Mouse (Mus musculus) liver, embryonic 14.5 days (tissue): ENCODE measurements around the gene Gm4922. TPM values are rescaled to one million over a fixed set of nuclear protein-coding genes. Genes with fewer than 3 reads are reported as not detected.
A peak's percentile ranks its signal among the peaks of the same experiment; 100 is the strongest.

ENCODE experiments used
- ATAC-seq: fragments of 200-750 bp; cut with Nextera tagmentation; 2 replicates; pipeline ENCODE4 v1.8.0; 2017; ENCODE audit warnings: moderate number of reproducible peaks, mild to moderate bottlenecking, moderate library complexity; ENCODE audit not compliant: insufficient read depth
- DNase-seq, 3 experiments: peaks; one replicate each; pipeline ENCODE4 v3.0.0-alpha.2; 2012 to 2013; ENCODE audit warnings: low read depth in 3 of 3, low spot score in 3 of 3
- H3K27ac ChIP-seq: fragments of 300-500 bp; sonication (generic); 2 replicates; pipeline ENCODE4 v1.5.1; 2014; ENCODE audit warnings: moderate library complexity, mild to moderate bottlenecking, control low read depth, inconsistent platforms
- H3K27me3 ChIP-seq: fragments of 300-500 bp; sonication (generic); 2 replicates; pipeline ENCODE4 v1.6.1; 2014; ENCODE audit warnings: mild to moderate bottlenecking, low read length, moderate library complexity; ENCODE audit not compliant: control insufficient read depth, insufficient read depth
- H3K36me3 ChIP-seq: fragments of 300-500 bp; sonication (generic); replicated peaks from 2 replicates; pipeline ENCODE4 v1.6.1; 2014; ENCODE audit warnings: low read depth; ENCODE audit not compliant: control insufficient read depth, insufficient read depth
- H3K4me1 ChIP-seq, 2 experiments: fragments of 200-500 bp in 1 of 2; fragments of 300-500 bp in 1 of 2; sonication (generic) in 1 of 2; replicated peaks; 2 replicates each; pipeline ENCODE4 v1.6.1; 2012 to 2014; ENCODE audit warnings: antibody characterized with exemption in 1 of 2, inconsistent platforms in 1 of 2, low read length in 1 of 2; ENCODE audit not compliant: control insufficient read depth in 2 of 2, insufficient read depth in 2 of 2
- H3K4me2 ChIP-seq: fragments of 300-500 bp; sonication (generic); 2 replicates; pipeline ENCODE4 v1.6.1; 2014; ENCODE audit warnings: low read depth, mild to moderate bottlenecking, control low read depth, moderate library complexity
- H3K4me3 ChIP-seq, 2 experiments: fragments of 200-500 bp in 1 of 2; fragments of 300-500 bp in 1 of 2; sonication (generic) in 1 of 2; 2 replicates each; pipeline ENCODE4 v1.5.1; 2012 to 2014; ENCODE audit warnings: low read depth in 2 of 2, low read length in 2 of 2, mild to moderate bottlenecking in 2 of 2, control low read depth in 1 of 2, inconsistent platforms in 1 of 2, moderate library complexity in 1 of 2; ENCODE audit not compliant: insufficient read depth in 1 of 2
- H3K9ac ChIP-seq: fragments of 300-500 bp; sonication (generic); replicated peaks from 2 replicates; pipeline ENCODE4 v1.6.1; 2014; ENCODE audit warnings: mild to moderate bottlenecking, control low read depth, moderate library complexity
- H3K9me3 ChIP-seq: fragments of 300-500 bp; sonication (generic); 2 replicates; pipeline ENCODE4 v1.6.1; 2016; ENCODE audit warnings: low read length, mixed read lengths; ENCODE audit not compliant: control insufficient read depth
- CTCF ChIP-seq: IDR thresholded peaks from 2 replicates; pipeline ENCODE4 v1.5.1; 2016; ENCODE audit warnings: antibody characterized with exemption, low read depth, control low read depth
- EP300 ChIP-seq: IDR thresholded peaks from 2 replicates; pipeline ENCODE4 v1.6.1; 2016; ENCODE audit warnings: antibody characterized with exemption, low read depth
- WGBS: fragments of 180-500 bp; shearing (Covaris S2); extraction: QIAGEN DNeasy Blood & Tissue Kit; methylation state at CpG from one replicate; pipeline ENCODE4 v1.1.7; 2014; ENCODE audit not compliant: insufficient replicate concordance; 5-methylcytosine and 5-hydroxymethylcytosine counted together
- polyA plus RNA-seq, 2 experiments: library from polyadenylated mRNA; depleted of rRNA in 1 of 2; stranded (reverse) in 1 of 2; unstranded in 1 of 2; fragments of >200 nt; fragmentation: Nextera tagmentation in 1 of 2; extraction: Ambion mirVana in 1 of 2; gene quantifications; 2 replicates each; pipeline versions ENCODE4 v1.2.1 to v1.2.3; 2012 to 2014

Gm4922 gene
- polyA plus RNA-seq, 2 experiments = not detected

DNA sequence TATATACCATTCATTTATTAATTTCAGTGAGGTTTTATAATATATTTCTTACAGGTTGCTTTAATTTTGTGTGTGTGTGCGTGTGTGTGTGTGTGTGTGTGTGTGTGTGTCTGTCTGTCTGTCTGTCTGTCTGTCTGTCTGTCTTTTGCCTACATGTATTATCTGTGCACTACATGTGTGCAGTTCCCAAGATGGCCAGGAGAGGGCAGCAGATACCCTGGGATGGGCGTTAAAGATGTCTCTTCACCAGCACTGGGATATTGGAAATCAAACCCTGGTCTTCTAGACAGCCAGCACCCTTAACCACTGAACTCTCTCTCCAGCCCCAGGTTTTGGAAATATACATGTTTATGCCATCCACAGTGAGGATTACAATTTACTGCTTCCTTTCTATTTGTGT is 26.4 kb downstream of the Gm4922 start:
- Histone ChIP-seq H3K9me3 (no peaks in the 10 kb centered on the region), H3K4me3 (no peak overlapping the region), H3K36me3 (no peaks in the 10 kb centered on the region), H3K4me1 (no peaks in the 10 kb centered on the region), H3K9ac (no peak overlapping the region), H3K27me3 (no peaks in the 10 kb centered on the region), H3K4me2 (no peak overlapping the region), H3K27ac (no peak overlapping the region)
- 35% methylated on average over 2 of the region's 2 CpGs for WGBS
- peak; percentile 82 for TF ChIP-seq CTCF
- TF ChIP-seq EP300 = no peak
- ATAC-seq = no peak
- DNase-seq = peak in 2 of 3 experiments; percentile 2 to 14

DNA sequence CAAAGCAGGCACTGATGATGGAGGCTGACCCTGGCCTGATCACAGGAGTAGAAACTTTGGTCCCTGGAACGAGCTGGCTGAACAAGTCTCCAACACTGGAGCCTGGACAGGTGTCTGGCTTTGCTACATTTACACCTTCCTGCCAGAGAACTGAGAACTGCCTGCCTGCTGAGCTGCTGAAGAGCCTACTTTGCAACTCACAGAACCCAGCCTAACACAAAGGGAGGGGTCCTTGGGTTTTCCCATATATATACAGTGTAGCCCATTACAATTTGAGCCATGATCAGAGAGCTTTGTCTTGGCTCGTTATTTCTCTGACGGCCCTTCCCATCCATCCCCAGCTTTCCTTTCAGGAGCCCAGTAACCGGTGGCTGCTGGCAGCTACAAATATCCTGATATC is 36.5 kb downstream of the Gm4922 start:
- no peak overlapping the region for H3K4me3 ChIP-seq
- no peak for DNase-seq
- no peak for ATAC-seq
- no peaks in the 10 kb centered on the region for H3K4me1 ChIP-seq
- no peaks in the 10 kb centered on the region for H3K36me3 ChIP-seq
- no peaks in the 10 kb centered on the region for H3K9me3 ChIP-seq
- no peaks in the 10 kb centered on the region for H3K27me3 ChIP-seq
- no peak overlapping the region for H3K4me2 ChIP-seq
- no peak overlapping the region for H3K9ac ChIP-seq
- TF ChIP-seq EP300 = no peak
- no peak for TF ChIP-seq CTCF
- 60% methylated on average over 4 of the region's 4 CpGs for WGBS
- H3K27ac ChIP-seq = no peak overlapping the region

DNA sequence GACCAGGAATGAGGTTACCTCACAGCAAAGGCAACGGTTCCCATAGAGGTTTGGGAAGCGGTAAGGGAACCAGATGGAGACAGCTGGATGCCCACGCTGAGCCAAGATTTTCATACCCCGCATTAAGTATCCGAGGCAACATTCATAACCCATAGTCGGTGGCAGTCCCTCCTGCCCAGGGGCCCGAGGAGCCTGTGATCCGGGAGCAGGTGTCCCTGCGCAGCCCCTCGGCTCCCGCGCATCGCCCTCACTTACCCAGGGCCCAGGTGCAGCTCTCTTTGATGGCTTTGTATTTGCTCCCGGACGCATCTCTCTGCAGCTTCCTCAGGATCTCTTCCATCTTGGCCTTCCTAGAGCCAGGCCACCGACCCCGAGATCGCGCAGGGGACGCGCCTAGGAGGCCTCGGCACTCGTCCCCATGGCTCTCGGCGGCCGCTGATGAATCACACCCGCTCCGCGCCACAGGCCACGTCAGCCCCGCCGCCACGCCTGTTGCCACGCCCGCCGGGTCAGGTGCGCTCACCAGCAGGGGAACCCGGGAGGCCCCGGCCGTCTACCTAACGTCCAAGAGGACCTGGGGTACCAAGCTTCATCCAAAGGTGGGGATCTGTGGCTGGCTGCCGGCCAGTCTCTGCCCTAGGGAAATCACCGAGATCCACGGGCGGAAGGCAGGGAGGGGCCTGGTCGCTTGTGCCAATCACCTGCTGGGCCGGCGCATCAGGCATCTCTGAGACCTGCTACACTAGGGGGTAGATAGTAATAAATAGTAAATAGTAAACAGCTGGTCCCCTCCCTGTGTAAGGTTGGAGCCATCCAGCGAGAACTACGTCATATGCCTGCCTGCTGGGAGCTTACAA is 43.1 kb downstream of the Gm4922 start, which contains the start of gene Arfgef3:
TSS of gene Arfgef3 (minus strand) at position 664 of the 857 bp plus-strand sequence.
- Histone ChIP-seq H3K9me3 (no peaks in the 10 kb centered on the region), H3K36me3 (no peaks in the 10 kb centered on the region), H3K4me1 (no peaks in the 10 kb centered on the region), H3K27me3 (peaks cover 4% of the 10 kb centered on the region; the same call in 1 of the 2 replicates), H3K4me3 (peak within 1 kb of the TSS; percentile 6 to 30), H3K9ac (no peak within 1 kb of the TSS), H3K4me2 (peak within 1 kb of the TSS; percentile 45), H3K27ac (no peak within 1 kb of the TSS)
- no peak for TF ChIP-seq EP300
- no peak for TF ChIP-seq CTCF
- WGBS = 3% methylated on average over 50 of the region's 50 CpGs
- no peak for DNase-seq
- ATAC-seq = no peak

DNA sequence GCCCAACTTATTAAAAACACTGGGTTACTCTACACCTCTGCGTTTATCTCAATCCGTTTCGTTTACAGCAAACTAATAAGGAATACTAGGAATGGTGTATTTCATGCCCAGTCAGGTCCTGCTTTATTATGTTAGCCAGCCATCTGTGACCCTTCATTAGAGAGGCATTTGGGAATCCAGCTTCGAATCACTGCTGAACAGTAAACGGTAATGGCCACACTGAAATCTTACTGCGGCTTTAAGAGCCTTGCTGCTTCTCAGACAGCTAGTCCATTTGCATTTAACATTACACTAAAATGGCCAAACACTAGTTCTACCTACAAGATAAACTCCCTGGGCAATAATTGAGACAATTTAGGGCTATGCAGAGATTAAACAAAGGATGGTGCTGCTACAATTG is 44.5 kb downstream of the Gm4922 start:
- ATAC-seq (no peak), DNase-seq (no peak)
- peaks cover 4% of the 10 kb centered on the region; the same call in 1 of the 2 replicates for H3K27me3 ChIP-seq
- no peaks in the 10 kb centered on the region for H3K4me1 ChIP-seq
- no peak overlapping the region for H3K27ac ChIP-seq
- no peaks in the 10 kb centered on the region for H3K36me3 ChIP-seq
- H3K9me3 ChIP-seq = no peaks in the 10 kb centered on the region
- H3K4me2 ChIP-seq = no peak overlapping the region
- H3K9ac ChIP-seq = no peak overlapping the region
- TF ChIP-seq CTCF (no peak), EP300 (no peak)
- 63% methylated on average over 6 of the region's 6 CpGs for WGBS
- H3K4me3 ChIP-seq = no peak overlapping the region

DNA sequence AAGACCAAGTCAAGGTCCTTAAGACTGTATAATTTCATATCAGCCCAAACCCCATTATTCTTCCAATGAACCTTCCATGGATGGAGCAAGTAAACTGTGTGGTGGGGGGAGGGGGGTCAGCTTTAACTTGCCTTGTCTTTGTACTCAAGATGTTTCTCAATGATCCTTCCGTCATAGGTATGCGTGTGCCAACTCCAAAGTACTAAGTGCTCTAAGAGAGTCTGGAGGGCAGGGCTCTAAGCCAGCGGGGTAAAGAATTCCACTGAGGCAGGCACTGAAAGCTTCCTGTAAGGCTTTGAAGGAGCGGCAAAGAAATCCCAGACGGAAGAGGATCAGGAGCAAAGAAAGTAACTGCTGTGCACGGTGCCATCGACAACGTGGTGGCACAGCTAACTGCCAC is 45.6 kb downstream of the Gm4922 start:
- Histone ChIP-seq H3K4me2 (no peak overlapping the region), H3K9ac (no peak overlapping the region), H3K4me1 (no peaks in the 10 kb centered on the region), H3K9me3 (no peaks in the 10 kb centered on the region), H3K27ac (no peak overlapping the region), H3K27me3 (peaks cover 4% of the 10 kb centered on the region; the same call in 1 of the 2 replicates), H3K4me3 (no peak overlapping the region), H3K36me3 (no peaks in the 10 kb centered on the region)
- TF ChIP-seq EP300 (no peak), CTCF (no peak)
- no peak for ATAC-seq
- WGBS = 73% methylated on average over 8 of the region's 8 CpGs
- DNase-seq = no peak

Other genes with a start within 250 kb of the Gm4922 start
- gene Hebp2, start 240.7 kb downstream of the Gm4922 start, polyA plus RNA-seq (2012; rRNA removed) = 0.38 and 0.68 TPM in 2 replicates
- 2.0 and 2.5 TPM in 2 replicates for gene Hebp2, start 240.7 kb downstream of the Gm4922 start, polyA plus RNA-seq (2014; fragmentation: Nextera tagmentation; extraction: Ambion mirVana)
- gene Arfgef3, start 42.8 kb downstream of the Gm4922 start, polyA plus RNA-seq (2012; rRNA removed) = 0.01 TPM in 2 replicates
- under 0.01 and 0.01 TPM in 2 replicates for gene Arfgef3, start 42.8 kb downstream of the Gm4922 start, polyA plus RNA-seq (2014; fragmentation: Nextera tagmentation; extraction: Ambion mirVana)
- 6.5 and 7.5 TPM in 2 replicates for gene Perp, start 58.2 kb upstream of the Gm4922 start, polyA plus RNA-seq (2012; rRNA removed)
- 14.6 and 15.7 TPM in 2 replicates for gene Perp, start 58.2 kb upstream of the Gm4922 start, polyA plus RNA-seq (2014; fragmentation: Nextera tagmentation; extraction: Ambion mirVana)
- 0.58 and 0.77 TPM in 2 replicates for gene Tnfaip3, start 228.9 kb upstream of the Gm4922 start, polyA plus RNA-seq (2012; rRNA removed)
- 0.99 and 1.1 TPM in 2 replicates for gene Tnfaip3, start 228.9 kb upstream of the Gm4922 start, polyA plus RNA-seq (2014; fragmentation: Nextera tagmentation; extraction: Ambion mirVana)